Mouse (Mus musculus) MEL (cell line): ENCODE results near the gene Cpa4. TPM values are rescaled to one million over a fixed set of nuclear protein-coding genes. Genes with fewer than 3 reads are reported as not detected.

Experiments used
- DNase-seq: peaks from one replicate; pipeline ENCODE4 v3.0.0; 2011; ENCODE audit warnings: low read depth, low spot score
- H3K27ac ChIP-seq: 2 replicates; pipeline ENCODE4 v1.5.1; 2012; ENCODE audit warnings: low read depth, mild to moderate bottlenecking, control low read depth, low read length, moderate library complexity; ENCODE audit not compliant: control insufficient read depth
- H3K27me3 ChIP-seq, 2 experiments: fragments of 150-350 bp in 1 of 2; sonication (generic) in 1 of 2; 2 replicates each; pipeline ENCODE4 v1.6.1; 2012; ENCODE audit warnings: low read length in 2 of 2, mild to moderate bottlenecking in 2 of 2, improper control_type of control experiment in 1 of 2, moderate library complexity in 1 of 2; ENCODE audit not compliant: insufficient read depth in 2 of 2, control insufficient read depth in 1 of 2
- H3K36me3 ChIP-seq, 2 experiments: 2 replicates each; pipeline ENCODE4 v1.6.1; 2012 to 2014; ENCODE audit warnings: low read length in 2 of 2, improper control_type of control experiment in 1 of 2, inconsistent platforms in 1 of 2, mild to moderate bottlenecking in 1 of 2; ENCODE audit not compliant: insufficient read depth in 2 of 2, control insufficient read depth in 1 of 2
- H3K4me1 ChIP-seq, 2 experiments: fragments of 150-350 bp in 1 of 2; sonication (generic) in 1 of 2; 2 replicates each; pipeline ENCODE4 v1.6.1; 2012; ENCODE audit warnings: low read length in 2 of 2, improper control_type of control experiment in 1 of 2, mild to moderate bottlenecking in 1 of 2; ENCODE audit not compliant: insufficient read depth in 2 of 2, control insufficient read depth in 1 of 2
- H3K4me3 ChIP-seq, 2 experiments: fragments of 150-350 bp in 1 of 2; sonication (generic) in 1 of 2; 2 replicates each; pipeline ENCODE4 v1.5.1; 2012; ENCODE audit warnings: low read depth in 2 of 2, low read length in 2 of 2, mild to moderate bottlenecking in 2 of 2, moderate library complexity in 2 of 2, control low read depth in 1 of 2, improper control_type of control experiment in 1 of 2; ENCODE audit not compliant: control insufficient read depth in 1 of 2, insufficient read depth in 1 of 2
- H3K79me2 ChIP-seq: 2 replicates; pipeline ENCODE4 v1.6.1; 2012; ENCODE audit warnings: mild to moderate bottlenecking, low read length, moderate library complexity; ENCODE audit not compliant: control insufficient read depth, poor library complexity, insufficient read depth
- H3K9ac ChIP-seq: 2 replicates; pipeline ENCODE4 v1.6.1; 2012; ENCODE audit warnings: low read depth, mild to moderate bottlenecking, control low read depth, low read length, moderate library complexity; ENCODE audit not compliant: control insufficient read depth, poor library complexity, severe bottlenecking
- H3K9me3 ChIP-seq: fragments of 150-350 bp; sonication (generic); replicated peaks from 2 replicates; pipeline ENCODE4 v1.6.1; 2012; ENCODE audit warnings: mild to moderate bottlenecking, low read length, improper control_type of control experiment, moderate library complexity; ENCODE audit not compliant: insufficient read depth
- CHD2 ChIP-seq: IDR thresholded peaks from 2 replicates; pipeline ENCODE4 v1.6.1; 2011; ENCODE audit warnings: low read length, improper control_type of control experiment
- ELF1 ChIP-seq: IDR thresholded peaks from 2 replicates; pipeline ENCODE4 v1.6.1; 2014; ENCODE audit warnings: low read depth, mild to moderate bottlenecking, inconsistent platforms, low read length, improper control_type of control experiment, moderate library complexity
- EP300 ChIP-seq, 2 experiments: IDR thresholded peaks; 2 replicates each; pipeline ENCODE4 v1.6.1; 2011; ENCODE audit warnings: improper control_type of control experiment in 2 of 2, low read length in 2 of 2, low read depth in 1 of 2, mild to moderate bottlenecking in 1 of 2
- GABPA ChIP-seq: IDR thresholded peaks from 2 replicates; pipeline ENCODE4 v1.6.1; 2012; ENCODE audit warnings: low read depth, mild to moderate bottlenecking, inconsistent platforms, low read length, improper control_type of control experiment, moderate library complexity
- GATA1 ChIP-seq: IDR thresholded peaks from 2 replicates; pipeline ENCODE4 v1.6.1; 2011; ENCODE audit warnings: low read depth, low read length, improper control_type of control experiment
- KAT2A ChIP-seq: conservative IDR thresholded peaks from 2 replicates; pipeline ENCODE4 v1.6.1; 2012; ENCODE audit warnings: low read depth, low read length, improper control_type of control experiment, inconsistent platforms
- MYC ChIP-seq: IDR thresholded peaks from 2 replicates; pipeline ENCODE4 v1.6.1; 2011; ENCODE audit warnings: low read depth, mild to moderate bottlenecking, low read length, improper control_type of control experiment, moderate library complexity
- POLR2A ChIP-seq, 2 experiments: IDR thresholded peaks; 2 replicates each; pipeline ENCODE4 v1.6.1; 2011 to 2012; ENCODE audit warnings: low read length in 2 of 2, mild to moderate bottlenecking in 2 of 2, control low read depth in 1 of 2, improper control_type of control experiment in 1 of 2, low read depth in 1 of 2, moderate library complexity in 1 of 2; ENCODE audit not compliant: control insufficient read depth in 1 of 2, insufficient read depth in 1 of 2, poor library complexity in 1 of 2
- POLR2AphosphoS2 ChIP-seq: IDR thresholded peaks from 2 replicates; pipeline ENCODE4 v1.6.1; 2011; ENCODE audit warnings: low read length, improper control_type of control experiment
- POLR2AphosphoS5 ChIP-seq: IDR thresholded peaks from 2 replicates; pipeline ENCODE4 v1.6.1; 2012; ENCODE audit warnings: low read depth, borderline replicate concordance, mild to moderate bottlenecking, inconsistent platforms, low read length, moderate library complexity, mixed read lengths
- RAD21 ChIP-seq: IDR thresholded peaks from 2 replicates; pipeline ENCODE4 v1.6.1; 2011; ENCODE audit warnings: mild to moderate bottlenecking, low read depth, low read length, improper control_type of control experiment
- SMC3 ChIP-seq: IDR thresholded peaks from 2 replicates; pipeline ENCODE4 v1.6.1; 2011; ENCODE audit warnings: low read depth, low read length, improper control_type of control experiment
- UBTF ChIP-seq: IDR thresholded peaks from 2 replicates; pipeline ENCODE4 v1.6.1; 2012; ENCODE audit warnings: low read depth, mild to moderate bottlenecking, inconsistent platforms, low read length, improper control_type of control experiment, moderate library complexity, borderline replicate concordance; ENCODE audit not compliant: insufficient read depth
- ZMIZ1 ChIP-seq: IDR thresholded peaks from 2 replicates; pipeline ENCODE4 v1.6.1; 2012; ENCODE audit warnings: low read depth, mild to moderate bottlenecking, inconsistent platforms, low read length, improper control_type of control experiment, moderate library complexity
- ZNF384 ChIP-seq: IDR thresholded peaks from 2 replicates; pipeline ENCODE4 v1.6.1; 2012; ENCODE audit warnings: low read depth, mild to moderate bottlenecking, inconsistent platforms, low read length, improper control_type of control experiment
- polyA plus RNA-seq, 2 experiments: library from polyadenylated mRNA; stranded (reverse) in 1 of 2; unstranded in 1 of 2; fragments of >175 nt in 1 of 2; fragments of >200 nt in 1 of 2; gene quantifications; 2 replicates each; pipeline versions ENCODE4 v1.2.1 to v1.2.4; 2012; ENCODE audit warnings: low replicate concordance in 2 of 2, low read depth in 1 of 2; ENCODE audit not compliant: insufficient read length in 2 of 2, insufficient read depth in 1 of 2, missing spikeins in 1 of 2
- total RNA-seq: library from RNA; depleted of rRNA; stranded (reverse); fragments of 300-350 nt; gene quantifications from 2 replicates; pipeline ENCODE4 v1.2.3, GENCODE M21; 2012

Cpa4 gene
- total and polyA plus RNA-seq, 3 experiments, result not detected

- TF ChIP-seq GATA1 (no peak), CHD2 (no peak), POLR2A (IDR thresholded peaks at IDR 0.05; ENCODE audit: control insufficient read depth in 1 of 2, insufficient read depth in 1 of 2, low read depth in 1 of 2, low read length in 2 of 2, poor library complexity in 1 of 2) (no peak), POLR2AphosphoS5 (no peak), UBTF (no peak), SMC3 (no peak), RAD21 (no peak), EP300 (IDR thresholded peaks at IDR 0.05; ENCODE audit: low read depth in 1 of 2, low read length in 2 of 2) (no peak)
- TF ChIP-seq, all 39 proteins: peak for 0
- no peak for DNase-seq
- Histone ChIP-seq H3K4me3 (no peak overlapping the region), H3K27me3 (peaks cover 2 to 3% of the 10 kb centered on the region in 2 experiments; a peak in 3 of 4 replicates), H3K4me1 (peaks cover 0 to 10% of the 10 kb centered on the region in 2 experiments; a peak in 2 of 4 replicates), H3K9ac (no peak overlapping the region), H3K27ac (no peak overlapping the region), H3K79me2 (no peaks in the 10 kb centered on the region), H3K36me3 (peaks cover 0 to 2% of the 10 kb centered on the region in 2 experiments; a peak in 2 of 4 replicates), H3K9me3 (no peaks in the 10 kb centered on the region)
Observed at GRCm38 (mm10) chr6:30591851-30592404, 23.8 kb downstream of the Cpa4 start.

- peak; percentile 5 for DNase-seq
- Histone ChIP-seq H3K79me2 (no peaks in the 10 kb centered on the region), H3K9ac (no peak overlapping the region), H3K27me3 (peaks cover 2 to 3% of the 10 kb centered on the region in 2 experiments; a peak in 3 of 4 replicates), H3K27ac (no peak overlapping the region), H3K4me1 (peaks cover 0 to 10% of the 10 kb centered on the region in 2 experiments; a peak in 2 of 4 replicates), H3K4me3 (no peak overlapping the region), H3K36me3 (peaks cover 0 to 2% of the 10 kb centered on the region in 2 experiments; a peak in 2 of 4 replicates), H3K9me3 (no peaks in the 10 kb centered on the region)
- TF ChIP-seq SMC3 (no peak), KAT2A (no peak), ELF1 (no peak), RAD21 (no peak), ZMIZ1 (no peak), ZNF384 (no peak)
Observed at GRCm38 (mm10) chr6:30592417-30592974, 24.3 kb downstream of the Cpa4 start.

- Histone ChIP-seq H3K4me1 (peaks cover 0 to 10% of the 10 kb centered on the region in 2 experiments; a peak in 2 of 4 replicates), H3K9me3 (no peaks in the 10 kb centered on the region), H3K4me3 (no peak overlapping the region), H3K36me3 (peaks cover 0 to 2% of the 10 kb centered on the region in 2 experiments; a peak in 2 of 4 replicates), H3K9ac (no peak overlapping the region), H3K79me2 (no peaks in the 10 kb centered on the region), H3K27me3 (peaks cover 5 to 7% of the 10 kb centered on the region in 2 experiments), H3K27ac (no peak overlapping the region)
- DNase-seq, result no peak
- TF ChIP-seq RAD21 (no peak), MYC (no peak), SMC3 (no peak), GABPA (no peak), POLR2AphosphoS2 (no peak), ZNF384 (no peak)
Observed at GRCm38 (mm10) chr6:30594364-30594763, 26.2 kb downstream of the Cpa4 start.
